Mouse (Mus musculus) myocyte (in vitro differentiated cells): ENCODE measurements at regions not wholly inside any gene's neighbourhood (a gene's known extent, or its start where the extent isn't known, plus 50 kb on each side); places are given as distances from the start of the nearest gene placed in this dataset.

ENCODE experiments used
- MAX ChIP-seq: IDR thresholded peaks from one replicate; pipeline ENCODE4 v1.6.1; 2011; ENCODE audit warnings: low read depth, mild to moderate bottlenecking, control low read depth
- TCF12 ChIP-seq: IDR thresholded peaks from one replicate; pipeline ENCODE4 v1.6.1; 2011; ENCODE audit warnings: mild to moderate bottlenecking, control low read depth; ENCODE audit not compliant: poor library complexity, insufficient read depth, severe bottlenecking
- TCF3 ChIP-seq: IDR thresholded peaks from one replicate; pipeline ENCODE4 v1.6.1; 2011; ENCODE audit warnings: low read depth, control low read depth; ENCODE audit not compliant: insufficient read length
- USF1 ChIP-seq: IDR thresholded peaks from one replicate; pipeline ENCODE4 v1.6.1; 2011; ENCODE audit warnings: low read depth, mild to moderate bottlenecking, control low read depth, moderate library complexity

DNA sequence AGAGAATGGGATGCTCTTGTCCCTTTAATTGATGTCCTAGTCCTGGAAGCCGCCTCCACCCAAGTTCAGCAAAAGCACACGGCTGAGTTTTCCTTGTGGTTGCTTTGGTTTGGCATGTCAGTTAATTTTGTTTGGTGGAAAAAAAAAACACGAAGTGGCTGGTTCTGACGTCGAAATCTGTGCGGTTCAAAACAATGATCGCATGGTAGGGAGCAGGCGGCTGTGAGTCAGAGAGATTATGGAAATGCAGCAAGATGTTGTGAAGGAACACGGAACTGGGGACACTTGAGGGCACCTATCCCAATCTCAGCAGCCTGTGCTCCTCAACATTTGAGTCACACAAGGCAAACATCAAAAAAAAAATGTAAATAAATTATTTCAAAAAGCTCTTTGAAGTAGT is 266.1 kb downstream of the Gm826 start:
- TF ChIP-seq TCF3, result no peak
- no peak for TF ChIP-seq USF1
- no peak for TF ChIP-seq MAX
- no peak for TF ChIP-seq TCF12
